10 mouse cellular contexts compared by ENCODE assay signal in genomic region chr6:31617341-31617740, GRCm38 (mm10). TPM values are rescaled to one million over a fixed set of nuclear protein-coding genes. Genes with fewer than 3 reads are reported as not detected.
A peak's percentile ranks its signal among the peaks of the same experiment; 100 is the strongest.
DNase-seq lines count a peak whose midpoint lies in the region; ATAC-seq lines count a peak whose summit lies in the region.
"Had no signal": no experiment of that assay in that cellular context is flagged by ENCODE, and none has a peak within 500 bp of the region (broad histone marks: within the 10 kb centered on the region; RNA-seq: fewer than 3 reads in every experiment).

No protein-coding gene starts in this region.

- peak; percentile 31; the same call in 1 of the 2 replicates for ATAC-seq in intestine, embryonic 15.5 days
- no peak for ATAC-seq in intestine, embryonic 16.5 days

- no peak overlapping the region for H3K4me2 ChIP-seq in intestine, embryonic 15.5 days (replicated peaks)
- no peak overlapping the region for H3K4me2 ChIP-seq in intestine, embryonic 16.5 days (ENCODE audit: low read depth, low read length)

- H3K9ac ChIP-seq in intestine, embryonic 15.5 days = no peak overlapping the region
- no peak overlapping the region for H3K9ac ChIP-seq in intestine, embryonic 16.5 days (ENCODE audit: low read depth, low read length)

- 39% methylated on average over 8 of the region's 8 CpGs for WGBS in intestine, embryonic 15.5 days
- 50% methylated on average over 8 of the region's 8 CpGs for WGBS in intestine, embryonic 16.5 days
- 15% methylated on average over 8 of the region's 8 CpGs for WGBS in heart, embryonic 10.5 days

- H3K27ac ChIP-seq in intestine, embryonic 15.5 days = no peak overlapping the region
- no peak overlapping the region for H3K27ac ChIP-seq in intestine, embryonic 16.5 days (ENCODE audit: low read length)
- H3K27ac ChIP-seq in heart, embryonic 10.5 days = peak overlapping the region; percentile 71

- no peaks in the 10 kb centered on the region for H3K27me3 ChIP-seq in intestine, embryonic 15.5 days (replicated peaks)
- H3K27me3 ChIP-seq in intestine, embryonic 16.5 days (replicated peaks; ENCODE audit: control insufficient read depth, insufficient read depth, low read length) = no peaks in the 10 kb centered on the region
- H3K27me3 ChIP-seq in heart, embryonic 10.5 days (ENCODE audit: insufficient read depth, poor library complexity, severe bottlenecking) = no peaks in the 10 kb centered on the region

- DNase-seq in heart, embryonic 10.5 days (ENCODE audit: low spot score) = peak; percentile 93
- DNase-seq in kidney, postnatal 36 days = peak; percentile 61 to 77
- peak; percentile 68 for DNase-seq in lung, postnatal 36 days
- DNase-seq in frontal cortex, postnatal 25 days (ENCODE audit: low spot score in 2 of 2) = no peak
- DNase-seq in frontal cortex, postnatal 14 days (ENCODE audit: low spot score in 2 of 2) = no peak
- no peak for DNase-seq in urinary bladder, postnatal 25 days (ENCODE audit: low spot score)
- DNase-seq: cerebellum, adult 18-20 months had no signal

- peaks cover 11% of the 10 kb centered on the region; the same call in 1 of the 2 replicates for H3K4me1 ChIP-seq in intestine, embryonic 15.5 days (replicated peaks)
- peaks cover 11% of the 10 kb centered on the region for H3K4me1 ChIP-seq in intestine, embryonic 16.5 days (ENCODE audit: control insufficient read depth, insufficient read depth, low read length)
- peaks cover 80% of the 10 kb centered on the region for H3K4me1 ChIP-seq in heart, embryonic 10.5 days

- H3K9me3 ChIP-seq in intestine, embryonic 15.5 days = no peaks in the 10 kb centered on the region
- no peaks in the 10 kb centered on the region for H3K9me3 ChIP-seq in intestine, embryonic 16.5 days (ENCODE audit: control insufficient read depth, low read length)
- H3K9me3 ChIP-seq in heart, embryonic 10.5 days = no peaks in the 10 kb centered on the region
- H3K9me3 ChIP-seq: midbrain, embryonic 10.5 days had no signal

- H3K4me3 ChIP-seq in intestine, embryonic 15.5 days (replicated peaks) = no peak overlapping the region
- no peak overlapping the region for H3K4me3 ChIP-seq in intestine, embryonic 16.5 days (ENCODE audit: low read length)
- peak overlapping the region; percentile 10; the same call in 1 of the 2 replicates for H3K4me3 ChIP-seq in heart, embryonic 10.5 days
- H3K4me3 ChIP-seq: midbrain, embryonic 10.5 days had no signal

- no peaks in the 10 kb centered on the region for H3K36me3 ChIP-seq in intestine, embryonic 15.5 days
- H3K36me3 ChIP-seq in intestine, embryonic 16.5 days (ENCODE audit: control insufficient read depth, insufficient read depth, low read length) = no peaks in the 10 kb centered on the region
- no peaks in the 10 kb centered on the region for H3K36me3 ChIP-seq in heart, embryonic 10.5 days
- H3K36me3 ChIP-seq: midbrain, embryonic 10.5 days had no signal

RNA-seq across cellular contexts. Expression of gene Podxl, which starts 53.6 kb away (rescaled TPM):
- 45.0 and 45.3 TPM in 2 replicates for polyA plus RNA-seq in intestine, embryonic 15.5 days (2015; fragmentation: Nextera tagmentation; extraction: Ambion mirVana)
- polyA plus RNA-seq in intestine, embryonic 16.5 days (2015; fragmentation: Nextera tagmentation; extraction: Ambion mirVana) = 36.2 and 47.4 TPM in 2 replicates
- 47.6 and 62.0 TPM in 2 replicates for polyA plus RNA-seq in heart, embryonic 10.5 days (2016; fragmentation: Nextera tagmentation; extraction: Ambion mirVana)

Comparison
In these comparisons a context has a peak if more than half of its experiments do, and no peak if none do; other contexts are left out.
1. DNase-seq: peak in heart, embryonic 10.5 days (single experiment), kidney, postnatal 36 days (2 of 2) and lung, postnatal 36 days (single experiment); none in frontal cortex, postnatal 25 days (0 of 2), frontal cortex, postnatal 14 days (0 of 2) and urinary bladder, postnatal 25 days (single experiment).